Mouse (Mus musculus): ENCODE data around the gene Hspa4. TPM values are rescaled to one million over a fixed set of nuclear protein-coding genes. Genes with fewer than 3 reads are reported as not detected.

Hspa4 gene
- polyA plus RNA-seq, 1 experiment, result 16.7 TPM

DNA sequence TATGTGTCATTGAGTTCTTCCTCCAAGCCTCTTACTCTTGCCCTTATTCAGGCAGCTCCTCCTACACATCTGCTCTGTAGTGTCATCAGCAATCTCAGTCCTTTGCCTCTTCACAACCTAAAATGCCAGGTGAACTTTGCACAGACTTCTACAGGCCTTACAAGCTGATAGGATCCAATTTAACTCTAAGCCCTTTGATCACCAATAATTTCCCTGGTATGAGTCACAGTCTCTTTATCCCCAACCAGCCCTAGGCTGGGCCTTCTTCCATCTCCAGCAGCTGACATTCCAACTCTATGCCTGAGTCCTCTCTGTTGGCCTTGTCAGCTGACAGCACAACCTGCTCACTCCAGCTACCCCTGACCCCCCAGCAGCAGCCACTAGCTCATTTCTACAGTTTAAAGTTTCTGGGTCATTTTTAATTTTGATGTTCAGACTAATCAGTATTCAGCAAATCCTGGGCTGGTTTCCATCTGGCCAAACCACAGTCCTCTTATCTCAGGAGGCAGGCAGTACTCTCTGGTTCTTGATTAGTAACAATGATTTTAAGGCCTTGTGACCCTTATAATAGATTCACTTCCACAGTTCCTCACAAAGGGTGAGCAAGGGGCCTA, 8.1 kb upstream of the Hspa4 start:
- Histone ChIP-seq H3K27me3 (replicated peaks) (no peaks in the 10 kb centered on the region), H3K4me1 (peaks cover 46% of the 10 kb centered on the region), H3K9me3 (no peaks in the 10 kb centered on the region), H3K4me3 (replicated peaks) (peak overlapping the region; percentile 9), H3K36me3 (replicated peaks; ENCODE audit: low read length) (no peaks in the 10 kb centered on the region)
- TF ChIP-seq FLI1 (IDR thresholded peaks at IDR 0.05; ENCODE audit: low read length), result no peak
- TF ChIP-seq GATA1 (IDR thresholded peaks at IDR 0.05; ENCODE audit: borderline replicate concordance, low read length), result no peak

DNA sequence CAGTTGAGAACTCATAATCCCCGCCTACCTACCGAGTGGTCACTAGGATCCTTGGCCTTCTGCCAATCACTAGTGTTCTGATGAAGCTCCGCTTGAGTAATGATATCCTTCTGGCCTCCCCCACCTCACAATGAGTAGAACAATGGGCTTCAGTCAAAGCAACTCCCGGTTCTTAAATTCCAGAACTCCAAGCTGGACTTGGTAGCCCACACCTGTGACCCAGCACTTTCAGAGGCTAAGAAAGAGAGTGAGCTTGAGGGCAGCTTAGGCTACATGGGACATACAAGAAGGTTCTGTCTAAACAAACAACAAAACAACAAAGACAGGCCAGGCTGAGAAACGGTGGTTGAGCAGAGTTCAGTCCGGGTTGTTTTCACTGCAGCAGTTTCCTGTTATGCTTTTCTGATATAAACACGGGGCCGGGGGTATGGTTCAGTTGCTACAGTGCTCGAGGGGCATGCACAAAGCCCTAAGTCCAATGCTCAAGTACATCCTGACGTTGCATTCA, 7.4 kb upstream of the Hspa4 start:
- Histone ChIP-seq H3K9me3 (no peaks in the 10 kb centered on the region), H3K36me3 (replicated peaks; ENCODE audit: low read length) (no peaks in the 10 kb centered on the region), H3K27me3 (replicated peaks) (no peaks in the 10 kb centered on the region), H3K4me1 (peaks cover 44% of the 10 kb centered on the region), H3K4me3 (replicated peaks) (peak overlapping the region; percentile 9)
- TF ChIP-seq FLI1 (IDR thresholded peaks at IDR 0.05; ENCODE audit: low read length) (no peak), GATA1 (IDR thresholded peaks at IDR 0.05; ENCODE audit: borderline replicate concordance, low read length) (no peak)

DNA sequence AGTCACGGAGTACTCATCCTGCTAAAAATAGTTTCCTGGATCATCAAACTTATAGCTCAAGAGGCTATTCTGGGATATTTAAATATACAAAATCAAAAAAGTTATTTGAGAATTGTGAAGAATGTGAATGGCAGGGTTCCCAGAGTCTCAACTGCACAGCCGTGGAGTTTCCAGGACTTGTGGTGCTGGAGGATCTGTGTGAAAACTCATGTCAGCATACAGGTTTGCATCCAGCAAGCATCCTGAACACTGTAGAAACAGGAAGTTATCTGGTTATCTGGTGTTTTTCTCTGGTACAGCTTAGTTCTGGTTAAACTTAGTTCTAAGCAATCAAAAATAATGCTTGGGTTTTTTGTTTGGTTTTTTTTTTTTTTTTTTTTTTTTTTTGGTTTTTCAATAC, 6.7 kb upstream of the Hspa4 start:
- Histone ChIP-seq H3K4me1 (peaks cover 42% of the 10 kb centered on the region), H3K9me3 (no peaks in the 10 kb centered on the region)
- TF ChIP-seq FLI1 (IDR thresholded peaks at IDR 0.05; ENCODE audit: low read length), result no peak
- no peak for TF ChIP-seq GATA1 (IDR thresholded peaks at IDR 0.05; ENCODE audit: borderline replicate concordance, low read length)

DNA sequence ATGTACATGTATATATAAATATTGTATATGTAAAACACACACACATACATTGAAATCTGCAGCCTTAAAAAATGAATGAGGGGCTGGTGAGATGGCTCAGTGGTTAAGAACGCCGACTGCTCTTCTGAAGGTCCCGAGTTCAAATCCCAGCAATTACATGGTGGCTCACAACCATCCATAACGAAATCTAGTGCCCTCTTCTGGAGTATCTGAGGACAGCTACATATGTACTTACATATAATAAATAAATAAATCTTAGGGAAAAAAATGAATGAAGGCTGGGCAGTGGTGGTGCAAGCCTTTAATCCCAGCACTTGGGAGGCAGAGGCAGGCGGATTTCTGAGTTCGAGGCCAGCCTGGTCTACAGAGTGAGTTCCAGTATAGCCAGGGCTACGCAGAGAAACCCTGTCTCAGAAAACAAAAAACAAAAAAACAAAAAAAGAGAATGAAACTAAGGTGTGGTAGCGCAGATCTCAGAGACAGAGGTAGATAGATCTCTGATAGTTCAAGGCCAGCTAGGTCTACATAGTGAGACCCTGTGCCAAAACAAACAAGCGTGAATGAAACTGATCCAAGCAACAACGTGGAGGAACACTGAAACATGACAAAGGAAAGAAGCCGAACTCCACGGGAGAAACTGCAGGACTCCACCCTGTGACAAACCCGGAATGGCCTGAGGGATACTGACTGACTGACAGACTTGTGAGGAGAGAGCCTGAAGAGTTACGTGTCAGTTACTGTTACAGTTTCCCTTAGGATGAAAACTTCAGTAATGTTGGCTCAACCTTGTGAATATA, 4.0 kb upstream of the Hspa4 start:
- TF ChIP-seq FLI1 (IDR thresholded peaks at IDR 0.05; ENCODE audit: low read length), result no peak
- TF ChIP-seq GATA1 (IDR thresholded peaks at IDR 0.05; ENCODE audit: borderline replicate concordance, low read length), result no peak

More for the DNA sequence above, 6.7 kb upstream of the Hspa4 start:
- Histone ChIP-seq H3K27me3 (replicated peaks) (no peaks in the 10 kb centered on the region), H3K36me3 (replicated peaks; ENCODE audit: low read length) (no peaks in the 10 kb centered on the region), H3K4me3 (replicated peaks) (no peak overlapping the region)

DNA sequence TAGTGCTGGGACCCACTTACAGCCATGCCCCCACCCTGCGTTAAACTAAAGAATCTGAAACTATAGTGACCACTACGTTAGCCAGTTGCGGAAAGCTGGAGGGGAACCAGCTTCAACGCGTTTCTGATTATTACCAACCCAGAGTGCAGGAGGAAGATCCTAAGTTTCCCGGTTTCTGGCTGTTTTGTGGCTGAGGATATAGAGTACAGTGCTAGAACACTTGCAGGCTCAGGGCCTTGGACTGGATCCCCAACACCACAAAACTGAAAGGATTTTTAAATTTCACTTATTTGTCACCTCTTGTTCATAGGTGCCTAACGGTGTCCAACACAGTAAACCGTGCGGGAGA, 884 bp upstream of the Hspa4 start:
- Histone ChIP-seq H3K9me3 (no peaks in the 10 kb centered on the region), H3K36me3 (replicated peaks; ENCODE audit: low read length) (peaks cover 20% of the 10 kb centered on the region), H3K4me3 (replicated peaks) (peak overlapping the region; percentile 97), H3K27me3 (replicated peaks) (no peaks in the 10 kb centered on the region), H3K4me1 (peaks cover 45% of the 10 kb centered on the region)
- TF ChIP-seq GATA1 (IDR thresholded peaks at IDR 0.05; ENCODE audit: borderline replicate concordance, low read length) (no peak), FLI1 (IDR thresholded peaks at IDR 0.05; ENCODE audit: low read length) (no peak)

More for the DNA sequence above, 4.0 kb upstream of the Hspa4 start:
- Histone ChIP-seq H3K4me1 (peaks cover 43% of the 10 kb centered on the region), H3K4me3 (replicated peaks) (no peak overlapping the region), H3K27me3 (replicated peaks) (no peaks in the 10 kb centered on the region), H3K9me3 (no peaks in the 10 kb centered on the region), H3K36me3 (replicated peaks; ENCODE audit: low read length) (no peaks in the 10 kb centered on the region)

DNA sequence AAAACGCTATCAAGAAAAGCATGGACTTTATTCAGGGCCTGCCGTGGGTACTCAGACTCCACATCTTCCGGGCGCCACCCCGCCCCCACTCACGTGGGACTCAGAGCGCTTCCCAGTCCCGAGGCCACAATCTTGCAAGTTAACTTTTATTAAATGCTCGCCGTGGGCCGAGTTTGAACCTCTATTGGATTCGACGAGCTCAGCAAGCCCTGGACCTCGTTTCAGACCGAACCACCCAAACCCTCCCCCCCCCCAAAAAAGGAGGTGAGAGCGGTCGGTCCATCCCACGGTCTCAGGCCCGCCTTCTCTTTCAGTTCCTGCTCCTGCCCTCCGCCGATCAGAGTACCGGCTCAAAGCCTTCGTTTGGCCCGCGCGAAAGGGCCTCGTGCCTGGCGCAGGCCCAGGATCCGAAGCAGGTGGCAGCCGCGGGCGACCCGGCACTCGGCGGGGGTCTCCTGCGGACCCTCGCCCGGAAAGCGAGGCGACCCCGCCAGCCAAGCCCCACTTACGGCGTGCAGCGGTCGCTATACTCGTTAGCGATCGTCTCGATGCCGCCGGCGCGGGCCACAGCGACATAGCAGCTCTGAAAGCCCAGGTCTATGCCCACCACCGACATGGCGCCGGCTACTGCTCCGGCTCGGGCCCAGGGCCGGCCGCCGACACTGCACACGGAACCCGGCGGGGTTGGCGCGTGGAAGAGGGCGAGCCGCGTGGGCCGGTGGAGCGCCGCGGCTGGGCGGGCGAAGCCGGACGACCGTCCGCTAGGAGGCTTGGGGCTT, 517 bp downstream of the Hspa4 start:
- H3K4me1 ChIP-seq, result peaks cover 54% of the 10 kb centered on the region
- no peak for TF ChIP-seq FLI1 (IDR thresholded peaks at IDR 0.05; ENCODE audit: low read length)
- no peaks in the 10 kb centered on the region for H3K9me3 ChIP-seq
- H3K27me3 ChIP-seq (replicated peaks), result no peaks in the 10 kb centered on the region
- peak overlapping the region; percentile 97 for H3K4me3 ChIP-seq (replicated peaks)
- peaks cover 28% of the 10 kb centered on the region for H3K36me3 ChIP-seq (replicated peaks; ENCODE audit: low read length)

DNA sequence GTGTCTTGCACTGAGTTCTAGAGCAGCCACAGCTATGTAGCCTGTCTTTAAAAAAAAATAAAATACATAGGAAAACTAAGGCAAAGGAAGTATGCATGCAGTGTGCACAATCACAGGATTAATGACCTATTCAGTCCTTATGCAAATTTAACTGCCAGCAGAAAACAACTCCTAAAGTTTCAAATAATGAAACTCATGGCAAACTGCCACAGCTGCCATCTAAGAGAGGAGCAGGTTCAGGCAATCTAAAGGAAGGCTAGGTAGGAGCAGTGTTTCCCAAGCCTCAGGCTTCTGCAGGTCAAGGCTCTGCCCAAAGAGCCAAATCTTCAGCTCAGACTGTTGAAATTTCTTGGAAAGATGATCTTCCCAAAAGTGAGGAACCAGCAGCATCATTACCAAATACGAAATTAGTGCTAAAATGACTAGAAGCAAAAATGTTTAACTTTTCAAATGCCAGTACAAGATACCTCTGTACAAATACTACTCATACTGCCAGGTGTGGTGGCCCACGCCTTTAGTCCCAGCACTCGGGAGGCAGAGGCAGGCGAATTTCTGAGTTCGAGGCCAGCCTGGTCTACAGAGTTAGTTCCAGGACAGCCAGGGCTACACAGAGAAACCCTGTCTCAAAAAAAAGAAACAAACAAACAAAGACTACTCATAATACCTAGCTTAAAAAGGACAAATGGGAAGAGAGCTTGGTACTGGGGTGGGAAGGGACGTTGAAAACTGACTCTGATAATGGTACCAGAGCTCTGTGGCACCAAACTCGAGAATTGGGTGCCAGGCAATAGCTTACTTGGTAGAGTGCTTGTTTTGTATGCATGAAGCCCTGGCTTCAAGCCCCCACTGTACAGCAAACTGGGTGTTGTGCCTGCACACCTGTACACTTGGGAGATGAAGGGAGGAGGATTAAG, 2.1 kb downstream of the Hspa4 start:
- H3K36me3 ChIP-seq (replicated peaks; ENCODE audit: low read length), result peaks cover 38% of the 10 kb centered on the region
- no peaks in the 10 kb centered on the region for H3K27me3 ChIP-seq (replicated peaks)
- peak overlapping the region; percentile 97 for H3K4me3 ChIP-seq (replicated peaks)
- TF ChIP-seq FLI1 (IDR thresholded peaks at IDR 0.05; ENCODE audit: low read length) (no peak), GATA1 (IDR thresholded peaks at IDR 0.05; ENCODE audit: borderline replicate concordance, low read length) (no peak)
- no peaks in the 10 kb centered on the region for H3K9me3 ChIP-seq
- H3K4me1 ChIP-seq, result peaks cover 63% of the 10 kb centered on the region

DNA sequence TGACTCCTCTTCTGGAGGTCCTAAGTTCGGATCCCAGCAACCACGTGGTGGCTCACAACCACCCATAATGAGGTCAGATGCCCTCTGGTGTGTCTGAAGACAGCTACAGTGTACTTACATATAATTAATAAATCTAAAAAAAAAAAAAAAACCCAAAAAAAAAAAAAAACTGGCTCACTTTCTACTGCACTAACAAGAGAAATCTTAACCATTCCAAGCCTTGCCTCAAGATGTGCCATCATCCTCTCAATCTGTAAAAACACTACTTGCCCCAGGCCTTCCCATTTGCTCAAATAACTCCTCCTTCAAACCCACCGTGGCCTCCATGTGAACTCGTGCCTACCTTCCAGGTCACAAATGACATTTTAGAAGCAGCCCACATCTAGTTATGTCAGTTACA, 3.4 kb downstream of the Hspa4 start:
- Histone ChIP-seq H3K27me3 (replicated peaks) (no peaks in the 10 kb centered on the region), H3K36me3 (replicated peaks; ENCODE audit: low read length) (peaks cover 52% of the 10 kb centered on the region), H3K9me3 (no peaks in the 10 kb centered on the region), H3K4me3 (replicated peaks) (no peak overlapping the region), H3K4me1 (peaks cover 62% of the 10 kb centered on the region)
- TF ChIP-seq FLI1 (IDR thresholded peaks at IDR 0.05; ENCODE audit: low read length) (no peak), GATA1 (IDR thresholded peaks at IDR 0.05; ENCODE audit: borderline replicate concordance, low read length) (no peak)

DNA sequence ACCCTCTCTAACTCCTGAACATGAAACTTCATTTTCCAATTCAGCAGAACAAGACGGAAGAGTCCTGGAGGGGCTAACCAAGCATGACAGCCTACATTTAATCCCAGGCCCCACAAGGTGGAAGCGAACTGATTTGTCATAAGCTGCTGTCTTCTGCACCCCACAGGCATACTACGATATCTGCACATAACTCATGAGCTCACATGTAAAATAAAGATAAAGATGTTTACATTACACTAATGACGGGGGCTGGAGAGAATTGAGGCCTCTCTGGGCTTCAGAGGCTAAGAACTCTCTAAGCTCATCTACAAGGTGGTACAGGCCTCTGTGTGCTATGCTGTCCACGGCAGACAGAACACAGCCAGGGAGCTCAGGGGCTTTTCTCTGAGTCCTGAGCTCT, 5.8 kb downstream of the Hspa4 start:
- H3K9me3 ChIP-seq, result no peaks in the 10 kb centered on the region
- H3K36me3 ChIP-seq (replicated peaks; ENCODE audit: low read length), result peaks cover 74% of the 10 kb centered on the region
- H3K4me3 ChIP-seq (replicated peaks), result no peak overlapping the region
- no peaks in the 10 kb centered on the region for H3K27me3 ChIP-seq (replicated peaks)
- no peak for TF ChIP-seq GATA1 (IDR thresholded peaks at IDR 0.05; ENCODE audit: borderline replicate concordance, low read length)
- no peak for TF ChIP-seq FLI1 (IDR thresholded peaks at IDR 0.05; ENCODE audit: low read length)
- peaks cover 51% of the 10 kb centered on the region for H3K4me1 ChIP-seq

Measured in megakaryocyte, embryonic 14.5 days (primary cell).